Mouse (Mus musculus) embryo, embryonic 10.5 days (tissue): Measurements from ENCODE around the gene Nedd8.
A peak's percentile ranks its signal among the peaks of the same experiment; 100 is the strongest.

Experiments used
- DNase-seq: peaks from one replicate; pipeline ENCODE4 v3.0.0-alpha.2; 2015; ENCODE audit warnings: low spot score

The Nedd8 gene

DNA sequence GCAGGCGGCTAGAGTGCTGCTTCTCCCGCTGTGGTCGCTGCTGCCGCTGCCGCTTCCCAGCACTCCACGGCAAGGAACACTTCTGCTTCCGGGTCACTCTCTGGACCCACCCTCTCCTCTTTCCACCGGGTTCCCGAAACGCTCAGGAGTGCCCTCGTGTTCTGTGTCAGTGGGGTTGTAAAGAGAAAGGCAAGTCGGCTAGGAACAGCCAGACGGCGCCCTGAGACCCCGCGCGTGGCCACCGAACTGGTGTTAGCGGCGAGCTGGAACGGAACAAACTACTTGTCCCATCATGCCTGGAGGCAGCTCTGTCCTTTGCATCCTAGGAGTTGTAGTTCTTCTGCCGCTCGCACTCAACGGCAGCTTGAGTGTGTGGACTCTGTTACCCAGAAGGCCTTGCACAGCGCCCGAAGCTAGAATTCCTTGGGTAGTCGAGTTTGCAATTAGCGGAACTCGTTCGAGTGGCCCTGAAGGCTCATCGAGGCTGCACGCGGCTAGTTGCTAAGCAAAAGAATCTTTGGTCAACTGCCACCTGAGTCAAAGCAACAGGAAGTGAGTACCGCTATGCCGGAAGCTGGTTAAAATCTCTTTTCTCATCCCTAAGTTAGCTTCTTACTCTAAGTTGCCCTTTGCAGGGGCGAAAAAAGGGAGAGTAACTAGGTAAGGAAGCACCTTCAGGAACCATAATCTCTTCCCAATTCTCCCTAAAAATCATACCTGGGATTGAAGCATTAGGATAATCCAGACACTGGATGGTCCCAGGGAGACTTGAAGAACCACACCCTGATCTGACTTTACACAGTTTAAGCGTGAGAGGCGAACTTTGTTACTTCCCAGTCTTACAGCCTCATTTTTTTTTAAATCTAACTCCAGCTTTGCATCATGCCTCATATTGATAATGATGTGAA, at the start of gene Nedd8, which contains the start of gene Gmpr2:
Nedd8 (minus strand) TSS at position 292 of the 908 bp plus-strand sequence.
Gmpr2 (plus strand) TSS at position 109 of the 908 bp plus-strand sequence.
- peak; percentile 97 for DNase-seq

GRCm38 (mm10) chr14:55721076-55721475, 49.2 kb upstream of the Nedd8 start:
- no peak for DNase-seq

DNA sequence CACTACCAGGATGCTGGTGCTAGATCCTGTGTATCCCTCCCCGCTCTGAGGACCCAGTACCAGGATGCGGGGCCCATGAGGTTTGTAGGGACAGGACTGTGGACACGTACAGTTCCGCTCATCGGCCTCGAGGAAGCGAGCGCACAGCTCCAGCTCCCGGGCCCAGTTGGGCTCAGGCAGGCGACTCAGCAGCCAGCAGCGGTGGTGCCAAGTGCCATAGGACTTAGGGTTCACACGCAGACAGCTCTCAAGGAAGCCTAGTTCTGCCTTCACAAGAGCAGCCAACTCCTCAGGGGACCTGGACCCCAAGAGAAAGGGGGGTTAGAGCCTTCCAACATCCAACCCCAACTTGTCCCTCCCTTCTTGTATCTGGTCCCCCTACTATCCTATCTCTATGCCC, 48.7 kb upstream of the Nedd8 start:
- no peak for DNase-seq

- no peak for DNase-seq
Observed at GRCm38 (mm10) chr14:55719737-55720136, 47.8 kb upstream of the Nedd8 start.

GRCm38 (mm10) chr14:55716884-55717283, 45.0 kb upstream of the Nedd8 start:
- no peak for DNase-seq

DNA sequence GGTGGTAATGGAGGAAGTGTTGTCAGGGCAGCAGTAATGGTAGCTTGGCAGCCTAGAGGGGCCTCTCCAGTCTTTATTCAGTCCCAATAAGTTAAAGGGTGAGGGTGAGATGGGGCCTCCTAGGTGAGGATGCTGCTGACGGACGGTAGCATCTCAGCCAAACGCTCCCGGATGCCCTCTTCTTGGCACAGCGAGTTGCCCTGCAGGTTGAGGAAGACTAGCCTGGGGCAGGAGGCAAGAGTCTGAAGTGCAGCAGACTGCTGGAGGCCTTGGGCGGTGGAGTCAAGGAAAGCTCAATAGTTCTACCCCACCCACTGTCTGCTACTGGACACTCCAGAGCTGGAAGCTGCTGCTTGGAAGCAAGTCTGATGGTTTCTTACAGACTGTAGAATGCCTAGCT, 44.3 kb upstream of the Nedd8 start:
- no peak for DNase-seq

GRCm38 (mm10) chr14:55714893-55715292, 43.0 kb upstream of the Nedd8 start:
- DNase-seq = peak; percentile 18

DNA sequence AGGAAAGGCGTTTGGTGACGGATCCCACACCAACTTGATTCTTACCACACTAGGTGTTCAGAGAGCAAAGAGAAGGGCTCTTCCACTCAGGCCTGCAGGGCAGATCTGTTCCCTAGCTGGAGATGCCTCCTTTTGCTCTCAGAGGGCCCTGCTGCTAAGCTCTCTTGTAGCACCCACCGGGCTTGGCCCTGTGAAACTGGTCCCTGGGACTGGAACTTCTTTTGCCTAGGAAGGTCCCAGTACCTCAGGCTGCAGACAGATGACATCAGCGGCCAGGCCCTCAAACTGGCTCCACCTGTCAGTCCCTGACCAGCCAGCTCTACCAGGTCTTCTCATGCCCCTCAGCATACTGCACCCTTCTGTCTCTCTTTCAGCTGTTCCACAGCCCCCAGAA, 41.8 kb upstream of the Nedd8 start, which contains the start of gene Tgm1:
Tgm1 (minus strand) TSS at position 198 of the 394 bp plus-strand sequence.
- DNase-seq = no peak

DNA sequence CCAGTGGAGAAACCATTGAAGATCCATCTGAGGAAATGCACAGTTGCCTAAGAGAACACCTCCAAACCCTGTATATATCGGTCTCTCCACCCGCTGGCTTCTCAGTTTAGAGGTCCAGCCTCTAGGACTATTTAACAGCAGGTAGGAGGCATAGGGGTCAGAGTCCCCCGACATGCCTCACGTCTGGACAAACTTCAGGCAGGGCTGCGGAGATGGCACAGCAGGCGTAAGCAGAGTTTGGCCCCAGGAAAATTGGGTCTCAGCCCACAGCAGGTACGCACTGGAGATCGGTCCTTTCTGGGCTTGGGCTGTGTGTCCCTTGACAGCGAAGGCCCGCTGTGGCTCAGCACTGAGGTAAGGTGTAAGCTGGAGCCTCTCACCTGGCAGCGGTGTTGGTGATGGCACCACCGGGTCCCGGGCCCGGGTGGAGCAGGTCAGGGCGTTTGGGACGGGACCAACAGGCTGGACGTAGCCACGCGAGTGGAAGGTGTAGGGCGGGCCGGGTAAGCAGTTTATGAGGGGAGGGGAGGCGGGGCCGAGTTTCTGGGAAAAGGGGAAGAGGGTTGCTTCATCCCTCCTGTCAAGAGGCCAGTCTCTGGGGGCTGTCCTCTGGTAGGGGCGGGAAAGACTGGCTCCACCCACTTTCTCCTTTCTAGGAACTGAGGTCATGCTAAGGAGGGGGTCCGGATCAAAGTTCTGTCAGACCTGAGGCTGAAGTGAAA, 41.2 kb upstream of the Nedd8 start:
- DNase-seq = peak; percentile 44

DNA sequence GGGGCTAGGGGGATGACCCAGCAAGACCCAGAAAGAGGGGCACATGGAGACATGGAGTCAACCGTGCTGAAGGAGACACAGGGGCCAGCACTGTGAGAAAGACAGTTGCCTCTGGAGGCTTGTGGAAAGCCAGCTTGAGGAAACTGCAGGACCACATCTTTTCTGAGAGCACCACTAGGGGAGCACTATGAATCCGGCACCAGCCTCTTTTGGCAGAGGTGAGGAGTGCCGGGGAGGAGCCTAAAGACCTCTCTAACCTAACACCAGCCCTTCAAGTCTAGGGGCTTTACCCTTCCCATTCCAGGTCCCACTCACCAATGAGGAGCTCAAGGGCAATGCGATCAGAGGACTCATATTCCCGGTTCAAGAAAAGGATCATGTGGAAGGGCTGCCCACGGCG, 39.9 kb upstream of the Nedd8 start:
- no peak for DNase-seq

DNA sequence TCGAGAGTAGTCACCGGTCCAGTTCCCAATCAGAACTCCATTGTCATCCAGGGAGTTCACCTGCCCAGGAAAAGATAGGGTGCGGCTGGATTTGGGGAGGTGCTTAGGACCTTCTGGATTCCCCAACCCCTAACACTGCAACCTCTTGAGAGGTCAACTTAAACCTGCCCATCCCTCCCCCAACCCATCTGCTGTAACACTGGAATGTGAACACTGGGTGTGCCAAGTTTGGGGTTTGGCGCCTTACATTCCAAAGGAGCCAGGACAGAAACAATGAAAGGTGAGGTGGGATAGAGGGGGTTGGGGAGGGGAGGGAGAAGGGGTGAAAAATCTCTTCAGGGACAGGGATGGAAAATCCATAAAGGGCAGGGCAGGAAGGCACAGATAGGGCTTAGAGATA, 37.6 kb upstream of the Nedd8 start:
- DNase-seq = no peak

GRCm38 (mm10) chr14:55707397-55707796, 35.5 kb upstream of the Nedd8 start:
- DNase-seq = no peak

DNA sequence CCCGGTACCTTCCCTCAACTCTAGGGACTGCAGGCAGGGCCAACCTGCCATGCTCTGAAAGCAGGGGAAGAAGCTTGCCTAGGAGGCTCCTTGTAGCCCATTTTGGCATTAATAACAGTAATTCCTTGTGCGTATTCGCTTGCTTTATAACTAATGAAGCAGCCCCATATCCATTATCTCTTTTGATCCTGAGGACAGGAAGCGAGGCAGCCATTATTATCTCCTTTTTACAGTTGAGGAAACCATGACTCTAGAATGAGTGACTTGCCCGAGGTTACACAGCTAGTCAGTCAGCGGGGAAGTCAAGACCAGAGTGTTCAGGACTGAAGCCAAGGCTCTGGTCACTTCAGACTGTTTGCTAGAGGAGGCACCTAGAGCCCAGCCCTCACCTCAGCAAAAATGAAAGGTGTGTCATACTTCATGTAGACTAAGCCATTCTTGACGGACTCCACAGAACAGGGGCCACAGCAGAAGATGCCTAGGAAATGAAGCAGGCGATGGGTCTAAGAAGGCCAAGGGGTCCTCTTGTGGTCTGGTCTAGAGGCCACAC, 34.2 kb upstream of the Nedd8 start:
- DNase-seq = no peak

GRCm38 (mm10) chr14:55702761-55703160, 30.8 kb upstream of the Nedd8 start:
- DNase-seq = no peak

- no peak for DNase-seq
Observed at GRCm38 (mm10) chr14:55701131-55701530, 29.2 kb upstream of the Nedd8 start.

DNA sequence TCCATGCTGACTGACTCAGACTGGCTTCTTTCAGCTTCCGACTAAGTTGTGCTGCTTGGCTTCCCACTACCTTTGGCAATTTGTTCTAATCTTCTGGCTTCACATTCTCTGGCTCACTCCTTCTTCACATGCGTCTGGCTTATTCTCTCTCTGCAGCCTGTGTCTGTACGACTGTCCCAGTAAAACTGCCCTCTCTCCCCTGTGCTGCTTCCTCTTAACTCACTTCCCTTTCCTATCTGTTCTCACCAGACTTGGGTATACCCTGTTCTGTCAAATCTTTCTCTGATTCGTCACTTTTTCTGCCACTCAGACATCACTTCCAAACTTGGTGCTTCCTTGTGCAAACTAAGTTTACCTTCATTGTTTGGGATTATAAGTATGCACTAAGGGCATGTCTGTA, 25.3 kb upstream of the Nedd8 start:
- DNase-seq = no peak

DNA sequence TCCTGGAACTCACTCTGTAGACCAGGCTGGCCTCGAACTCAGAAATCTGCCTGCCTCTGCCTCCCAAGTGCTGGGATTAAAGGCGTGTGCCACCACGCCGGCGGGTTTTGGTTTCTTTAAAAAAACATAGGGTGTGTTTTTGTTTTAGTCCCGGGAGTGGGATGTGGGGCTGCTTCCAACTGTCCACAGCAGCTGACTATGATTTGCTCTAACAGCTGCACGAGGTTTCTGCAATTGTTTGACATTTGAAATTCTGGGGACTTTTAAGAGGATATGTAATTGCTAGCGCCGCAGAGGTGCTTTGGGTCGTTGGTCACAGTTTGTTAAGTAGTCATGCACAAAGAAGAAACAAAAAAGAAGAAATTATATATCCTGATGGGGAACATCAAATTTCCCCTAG, 17.5 kb upstream of the Nedd8 start:
- no peak for DNase-seq

- no peak for DNase-seq
Observed at GRCm38 (mm10) chr14:55682118-55682493, 10.2 kb upstream of the Nedd8 start.

DNA sequence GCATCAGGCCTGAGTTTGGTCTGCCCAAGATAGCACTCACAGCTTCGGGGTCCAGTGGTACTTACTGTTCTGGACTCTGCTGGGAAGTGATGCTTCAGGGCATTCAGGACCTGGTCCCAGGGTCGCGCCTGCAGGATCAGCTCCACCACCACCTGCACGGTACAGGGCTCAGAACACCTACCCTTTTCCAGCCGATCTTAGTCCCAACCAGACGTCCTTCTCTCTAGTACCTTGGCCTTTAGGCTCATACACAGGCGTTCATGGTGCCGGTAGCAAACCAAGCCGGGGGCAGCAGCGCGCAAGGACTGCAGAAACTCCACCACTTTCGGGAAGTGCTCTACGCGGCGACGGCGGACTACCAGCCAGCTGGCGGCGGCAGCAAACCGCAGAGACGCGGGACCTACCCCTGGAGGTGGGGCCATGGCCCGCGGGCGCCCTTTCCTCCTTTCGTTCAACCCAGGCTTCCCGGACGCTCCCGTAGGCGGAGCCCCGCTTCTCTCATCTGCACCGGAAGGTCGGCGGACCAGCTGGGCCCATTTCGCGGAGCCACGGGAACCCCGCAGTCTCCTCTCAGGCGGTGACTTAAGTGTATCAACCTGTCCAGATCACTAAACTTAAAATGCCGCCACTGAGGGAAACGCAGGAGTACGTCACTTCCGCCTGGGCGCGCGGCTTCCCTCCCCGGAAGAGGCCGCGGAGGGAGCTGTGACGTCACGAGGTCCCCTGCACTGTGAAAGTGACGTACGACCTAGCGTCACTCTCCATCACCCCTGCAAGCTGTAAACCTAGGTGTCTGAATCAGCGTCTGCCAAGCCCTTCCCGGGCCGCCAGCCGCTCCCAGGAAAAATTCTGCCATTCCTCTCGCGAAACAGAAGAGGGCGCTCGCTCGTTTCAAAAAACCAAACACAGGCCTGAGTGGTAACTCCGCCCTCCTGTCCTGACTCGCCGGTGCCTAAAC, 9.5 kb upstream of the Nedd8 start, which contains the start of gene Tinf2:
Tinf2 (minus strand) TSS at position 661 of the 958 bp plus-strand sequence.
- DNase-seq = peak; percentile 97

DNA sequence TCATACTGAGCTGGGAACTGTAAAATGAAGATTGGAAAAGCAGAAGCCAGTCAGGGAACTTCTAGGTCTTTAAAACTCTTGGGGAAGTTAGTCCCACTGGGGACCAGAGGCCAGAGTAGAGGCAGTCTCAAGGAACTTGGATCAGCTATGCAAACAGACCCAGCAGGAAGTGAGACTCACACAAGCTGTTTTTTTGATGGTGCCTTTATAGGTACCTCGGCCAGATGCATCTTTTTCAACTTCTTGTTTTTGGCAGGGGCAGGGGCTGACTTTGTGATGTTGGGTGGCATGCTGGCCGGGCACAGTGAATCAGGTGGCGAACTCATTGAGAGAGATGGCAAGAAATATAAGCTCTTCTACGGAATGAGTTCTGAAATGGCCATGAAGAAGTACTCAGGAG, 5.7 kb upstream of the Nedd8 start:
- DNase-seq = no peak

DNA sequence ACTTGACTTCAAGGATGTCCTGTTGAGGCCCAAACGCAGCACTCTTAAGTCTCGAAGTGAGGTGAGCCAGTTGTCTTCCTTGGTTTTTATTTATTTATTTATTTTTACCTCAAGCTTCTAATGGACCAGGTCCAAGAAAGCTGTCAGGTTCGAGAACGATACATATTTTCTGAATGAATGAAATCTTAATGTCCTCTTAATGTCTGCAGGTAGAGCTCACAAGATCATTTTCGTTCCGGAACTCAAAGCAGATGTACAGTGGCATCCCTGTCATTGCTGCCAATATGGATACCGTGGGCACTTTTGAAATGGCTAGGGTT, 777 bp upstream of the Nedd8 start:
- no peak for DNase-seq

DNA sequence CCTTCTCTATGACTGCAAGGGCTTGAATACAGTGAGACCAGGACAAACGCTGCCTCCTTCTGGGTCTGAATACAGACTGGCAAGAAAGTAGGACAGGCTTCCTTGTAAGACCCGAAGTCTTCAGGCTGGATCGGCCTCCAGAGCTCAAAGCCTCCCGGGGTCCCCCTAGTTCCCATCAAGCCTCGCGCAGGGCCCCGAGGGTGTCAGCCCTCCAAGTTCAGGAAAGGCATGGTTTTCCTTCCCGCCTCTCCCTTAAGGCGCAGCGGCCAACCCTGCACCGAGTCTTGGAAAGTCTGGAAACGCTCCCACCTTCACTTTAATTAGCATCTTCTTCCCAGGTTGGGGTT, 465 bp downstream of the Nedd8 start:
- no peak for DNase-seq
